8 mouse cellular contexts compared by ENCODE assay signal in genomic region chr19:56919628-56920027, GRCm38 (mm10). TPM values are rescaled to one million over a fixed set of nuclear protein-coding genes. Genes with fewer than 3 reads are reported as not detected.
DNase-seq lines count a peak whose midpoint lies in the region; ATAC-seq and TF ChIP-seq lines count a peak whose summit lies in the region.

No protein-coding gene starts in this region.

- TF ChIP-seq CTCF in Patski (IDR thresholded peaks at IDR 0.05) = peak; percentile 98

- H3K4me1 ChIP-seq in hindbrain, embryonic 15.5 days (replicated peaks) = 0 out of 2 replicates have a peak, but pooled peaks cover 4% of the 10 kb centered on the region

- no peaks in the 10 kb centered on the region for H3K27me3 ChIP-seq in Patski
- H3K27me3 ChIP-seq in hindbrain, embryonic 15.5 days = no peaks in the 10 kb centered on the region

- peak; percentile 89 for DNase-seq in Patski (ENCODE audit: low read depth, low spot score)
- DNase-seq in cerebellum, postnatal 10 days = peak; percentile 96 to 98
- DNase-seq in frontal cortex, postnatal 25 days (ENCODE audit: low spot score in 2 of 2) = peak; percentile 68 to 79
- DNase-seq in layer of hippocampus, postnatal 36 days = peak; percentile 73 to 84
- peak; percentile 75 for DNase-seq in right cerebral cortex, postnatal 25 days

- in situ Hi-C loops in Patski (cut with MboI; ENCODE audit: low pct_unique_long_range_greater_than_20kb) = loop anchor here (5.0 kb wide), 1 partner anchor 88 kb away; the partner anchor contains the start of gene Afap1l2

- H3K9ac ChIP-seq in hindbrain, embryonic 15.5 days = no peak overlapping the region

- CTCF ChIA-PET in Patski (lab: Charles Lee) = interaction anchor here (0.6 to 2.4 kb wide), 15 partner anchors 9 to 201 kb away, joined by 3 to 10 read pairs (median 4); partner anchors contain the start of gene Afap1l2

- POLR2A ChIA-PET in Patski (lab: Charles Lee) = interaction anchor here (0.7 to 1.9 kb wide), 5 partner anchors 20 to 114 kb away, joined by 3 to 5 read pairs (median 4); partner anchors contain the start of gene Afap1l2

- H3K4me2 ChIP-seq in hindbrain, embryonic 15.5 days = no peak overlapping the region

- H3K27ac ChIP-seq in hindbrain, embryonic 15.5 days (replicated peaks) = no peak overlapping the region

- H3K9me3 ChIP-seq in hindbrain, embryonic 15.5 days = no peaks in the 10 kb centered on the region

- WGBS in hindbrain, embryonic 15.5 days = 28% methylated on average over 7 of the region's 7 CpGs

- no peaks in the 10 kb centered on the region for H3K36me3 ChIP-seq in hindbrain, embryonic 15.5 days

- no peak overlapping the region for H3K4me3 ChIP-seq in hindbrain, embryonic 15.5 days

- ATAC-seq in Patski = peak; percentile 94
- peak; percentile 68; the same call in 1 of the 2 replicates for ATAC-seq in hindbrain, embryonic 15.5 days (ENCODE audit: low FRiP score, low read depth)
- peak; percentile 81 for ATAC-seq in megakaryocyte progenitor cell, adult 5-6 weeks (replicated peaks; ENCODE audit: poor library complexity)
- no peak for ATAC-seq in erythroid progenitor cell, adult 5-6 weeks (replicated peaks; ENCODE audit: low FRiP score, poor library complexity, severe bottlenecking)

RNA-seq across cellular contexts. Expression of gene Vwa2, which starts 45.6 kb away (rescaled TPM):
- polyA plus RNA-seq in Patski (2021) = 1.8 TPM
- polyA plus RNA-seq in hindbrain, embryonic 15.5 days (2015; fragmentation: Nextera tagmentation; extraction: Ambion mirVana) = 0.50 and 0.62 TPM in 2 replicates
- total RNA-seq in layer of hippocampus, postnatal 36 days (2021) = not detected
- not detected in 2 replicates for total RNA-seq in megakaryocyte progenitor cell, adult 5-6 weeks (2015)
- total RNA-seq in megakaryocyte progenitor cell, adult 5-6 weeks (2017) = not detected in 2 replicates
- not detected in 2 replicates for total RNA-seq in erythroid progenitor cell, adult 5-6 weeks (2015; ENCODE audit: low replicate concordance)
- total RNA-seq in erythroid progenitor cell, adult 5-6 weeks (2017; ENCODE audit: low replicate concordance) = not detected in 2 replicates
